Mouse (Mus musculus): ENCODE measurements around the gene Pnn.
"Not testable (repeated sequence)": the region's sequence is repeated elsewhere in the genome, so short reads cannot be mapped to it uniquely, and the experiment has no call there.

Gene Pnn

GRCm38 (mm10) chr12:59066448-59067077 lies at the start of gene Pnn:
Gene Pnn (plus strand): TSS chr12:59066884.
- DNase-seq, result peak; percentile 97 to 98

- no peak for DNase-seq
Measured at GRCm38 (mm10) chr12:59017970-59018369, 48.7 kb upstream of the Pnn start.

GRCm38 (mm10) chr12:59019891-59020290 lies 46.8 kb upstream of the Pnn start:
- DNase-seq, result no peak

GRCm38 (mm10) chr12:59021306-59021705 lies 45.4 kb upstream of the Pnn start:
- DNase-seq, result no peak

GRCm38 (mm10) chr12:59032101-59032500 lies 34.6 kb upstream of the Pnn start:
- peak in 1 of 2 experiments; percentile 56 for DNase-seq

GRCm38 (mm10) chr12:59039162-59039970 lies 27.3 kb upstream of the Pnn start:
- DNase-seq, result no peak

- DNase-seq, result peak; percentile 31 to 63
Measured at GRCm38 (mm10) chr12:59039971-59040844, 26.5 kb upstream of the Pnn start.

GRCm38 (mm10) chr12:59040851-59041250 lies 25.8 kb upstream of the Pnn start:
- DNase-seq, result no peak

- DNase-seq, result no peak
Measured at GRCm38 (mm10) chr12:59052470-59052869, 14.2 kb upstream of the Pnn start.

- no peak for DNase-seq
Measured at GRCm38 (mm10) chr12:59053166-59053565, 13.5 kb upstream of the Pnn start.

GRCm38 (mm10) chr12:59053976-59054375 lies 12.7 kb upstream of the Pnn start:
- DNase-seq, result no peak

GRCm38 (mm10) chr12:59055196-59055850 lies 11.4 kb upstream of the Pnn start:
- DNase-seq, result no peak

- DNase-seq, result no peak
Measured at GRCm38 (mm10) chr12:59056222-59056621, 10.5 kb upstream of the Pnn start.

- DNase-seq, result not testable (repeated sequence)
Measured at GRCm38 (mm10) chr12:59058242-59058641, 8.4 kb upstream of the Pnn start.

- DNase-seq, result no peak
Measured at GRCm38 (mm10) chr12:59060322-59060721, 6.4 kb upstream of the Pnn start.

- DNase-seq, result peak; percentile 83 to 86
Measured at GRCm38 (mm10) chr12:59060993-59061595, 5.6 kb upstream of the Pnn start, which contains the start of gene Trappc6b. Gene Trappc6b (minus strand): TSS chr12:59061472.

GRCm38 (mm10) chr12:59064837-59065236 lies 1.8 kb upstream of the Pnn start:
- no peak for DNase-seq

GRCm38 (mm10) chr12:59065776-59066175 lies 908 bp upstream of the Pnn start:
- DNase-seq, result no peak

GRCm38 (mm10) chr12:59067095-59067494 lies 411 bp downstream of the Pnn start:
- DNase-seq, result no peak

- DNase-seq, result no peak
Measured at GRCm38 (mm10) chr12:59068791-59069190, 2.1 kb downstream of the Pnn start.

GRCm38 (mm10) chr12:59072286-59072685 lies 5.6 kb downstream of the Pnn start:
- DNase-seq, result no peak

- DNase-seq, result no peak
Measured at GRCm38 (mm10) chr12:59074052-59074451, 7.4 kb downstream of the Pnn start.

Measured in kidney, postnatal 36 days (tissue).